ENCODE assay signal across 7 mouse cellular contexts in the genomic region with DNA sequence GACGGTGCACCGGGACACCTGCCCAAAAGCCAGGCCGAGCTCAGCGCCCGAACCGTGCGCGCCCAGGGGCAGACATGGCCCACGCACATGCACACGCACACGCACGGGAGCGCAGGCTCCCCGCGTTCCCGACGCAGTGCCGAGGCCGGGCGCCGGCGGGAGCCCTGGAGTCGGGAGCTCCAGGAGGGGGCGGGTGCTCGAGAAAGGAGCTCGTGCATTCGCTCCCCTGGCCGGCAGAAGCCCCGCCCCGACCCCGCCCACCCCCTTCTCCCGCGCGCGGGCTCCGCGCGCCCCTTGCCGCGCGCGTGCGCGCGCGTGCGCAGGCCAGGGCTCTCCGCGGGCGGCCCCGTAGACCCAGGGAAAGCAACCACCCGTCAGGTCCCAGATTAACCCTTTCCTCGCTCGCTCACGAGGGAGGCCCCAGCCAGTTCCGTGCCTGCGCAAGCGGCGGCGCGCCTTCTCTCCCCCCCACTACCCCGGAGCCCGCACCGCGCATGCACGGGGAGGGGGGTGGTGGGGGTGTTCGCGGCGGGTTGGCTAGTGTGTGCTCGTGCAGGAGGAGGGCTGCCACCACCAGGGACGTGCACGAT. TPM values are rescaled to one million over a fixed set of nuclear protein-coding genes. Genes with fewer than 3 reads are reported as not detected.
DNase-seq lines count a peak whose midpoint lies in the region; ATAC-seq lines count a peak whose summit lies in the region.

Gene Zbtb14, plus strand, starts transcription at position 540 of the 590 bp plus-strand sequence.

- H3K4me3 ChIP-seq in embryonic facial prominence, embryonic 11.5 days (ENCODE audit: low read depth, low read length), result peak within 1 kb of the TSS; percentile 86
- H3K4me3 ChIP-seq in limb, embryonic 10.5 days, result peak within 1 kb of the TSS; percentile 90
- peak within 1 kb of the TSS; percentile 81 for H3K4me3 ChIP-seq in midbrain, embryonic 13.5 days (replicated peaks)

- peak within 1 kb of the TSS; percentile 95 for H3K9ac ChIP-seq in embryonic facial prominence, embryonic 11.5 days (replicated peaks; ENCODE audit: low read length)
- peak within 1 kb of the TSS; percentile 90 for H3K9ac ChIP-seq in midbrain, embryonic 13.5 days (replicated peaks)

- H3K4me2 ChIP-seq in embryonic facial prominence, embryonic 11.5 days (ENCODE audit: low read depth, low read length), result peak within 1 kb of the TSS; percentile 65
- peak within 1 kb of the TSS; percentile 76 for H3K4me2 ChIP-seq in midbrain, embryonic 13.5 days (replicated peaks)

- H3K36me3 ChIP-seq in embryonic facial prominence, embryonic 11.5 days (replicated peaks; ENCODE audit: control insufficient read depth, insufficient read depth, low read depth, low read length), result peaks cover 3% of the 10 kb centered on the region; the same call in 1 of the 2 replicates
- peaks cover 15% of the 10 kb centered on the region for H3K36me3 ChIP-seq in limb, embryonic 10.5 days
- H3K36me3 ChIP-seq in midbrain, embryonic 13.5 days, result peaks cover 13% of the 10 kb centered on the region

- H3K9me3 ChIP-seq in embryonic facial prominence, embryonic 11.5 days (replicated peaks; ENCODE audit: control insufficient read depth, low read length), result no peaks in the 10 kb centered on the region
- no peaks in the 10 kb centered on the region for H3K9me3 ChIP-seq in limb, embryonic 10.5 days (replicated peaks)
- no peaks in the 10 kb centered on the region for H3K9me3 ChIP-seq in midbrain, embryonic 13.5 days

- no peaks in the 10 kb centered on the region for H3K4me1 ChIP-seq in embryonic facial prominence, embryonic 11.5 days (ENCODE audit: control insufficient read depth, insufficient read depth, low read length)
- H3K4me1 ChIP-seq in limb, embryonic 10.5 days, result peaks cover 16% of the 10 kb centered on the region
- H3K4me1 ChIP-seq in midbrain, embryonic 13.5 days (replicated peaks), result peaks cover 18% of the 10 kb centered on the region

- peak within 1 kb of the TSS; percentile 99 for H3K27ac ChIP-seq in embryonic facial prominence, embryonic 11.5 days (replicated peaks; ENCODE audit: low read depth, low read length)
- peak within 1 kb of the TSS; percentile 100 for H3K27ac ChIP-seq in limb, embryonic 10.5 days
- H3K27ac ChIP-seq in midbrain, embryonic 13.5 days, result peak within 1 kb of the TSS; percentile 98

- under 1% methylated on average over 46 of the region's 72 CpGs for WGBS in embryonic facial prominence, embryonic 11.5 days
- WGBS in limb, embryonic 10.5 days, result under 1% methylated on average over 61 of the region's 72 CpGs
- WGBS in midbrain, embryonic 13.5 days, result under 1% methylated on average over 69 of the region's 72 CpGs

- peak; percentile 99 for DNase-seq in adrenal gland, postnatal 14 days
- DNase-seq in embryonic facial prominence, embryonic 11.5 days (ENCODE audit: low spot score), result peak; percentile 97
- peak; percentile 94 for DNase-seq in kidney, adult 11 months
- peak; percentile 95 for DNase-seq in limb, embryonic 10.5 days (ENCODE audit: low spot score)
- peak; percentile 77 for DNase-seq in spleen, adult 12 weeks (ENCODE audit: low spot score)

- no peaks in the 10 kb centered on the region for H3K27me3 ChIP-seq in embryonic facial prominence, embryonic 11.5 days (ENCODE audit: control insufficient read depth, insufficient read depth, low read length)
- H3K27me3 ChIP-seq in limb, embryonic 10.5 days (ENCODE audit: low read depth, poor library complexity, severe bottlenecking), result no peaks in the 10 kb centered on the region
- H3K27me3 ChIP-seq in midbrain, embryonic 13.5 days, result no peaks in the 10 kb centered on the region

- ATAC-seq in embryonic facial prominence, embryonic 11.5 days (replicated peaks; ENCODE audit: insufficient number of reproducible peaks, low FRiP score, low TSS enrichment, low read depth), result peak; percentile 95
- ATAC-seq in granulocyte monocyte progenitor cell, adult 5-6 weeks (replicated peaks; ENCODE audit: poor library complexity, severe bottlenecking), result peak; percentile 74
- peak; percentile 91 for ATAC-seq in midbrain, embryonic 13.5 days

RNA-seq across cellular contexts. Expression of gene Zbtb14, which starts in this region (rescaled TPM):
- 16.9 and 17.6 TPM in 2 replicates for total RNA-seq in adrenal gland, postnatal 14 days (2021)
- 29.7 and 34.5 TPM in 2 replicates for polyA plus RNA-seq in embryonic facial prominence, embryonic 11.5 days (2014; fragmentation: Nextera tagmentation; extraction: Ambion mirVana)
- 16.5 and 17.3 TPM in 2 replicates for total RNA-seq in granulocyte monocyte progenitor cell, adult 5-6 weeks (2014; fragmentation: Nextera tagmentation)
- 25.8 and 33.2 TPM in 2 replicates for total RNA-seq in granulocyte monocyte progenitor cell, adult 5-6 weeks (2017)
- polyA plus RNA-seq in limb, embryonic 10.5 days (2016; fragmentation: Nextera tagmentation; extraction: Ambion mirVana), result 26.6 and 30.3 TPM in 2 replicates
- 35.0 and 39.0 TPM in 2 replicates for polyA plus RNA-seq in midbrain, embryonic 13.5 days (2015; fragmentation: Nextera tagmentation; extraction: Ambion mirVana)

Comparison
In these comparisons a context has a peak if more than half of its experiments do, and no peak if none do; other contexts are left out.
1. Peak in every context shown above with its lines: DNase-seq, ATAC-seq, H3K4me3 ChIP-seq and H3K27ac ChIP-seq.